Mouse (Mus musculus) layer of hippocampus, adult 9-10 months (tissue): ENCODE results near the gene Hemgn.
A peak's percentile ranks its signal among the peaks of the same experiment; 100 is the strongest.

Source experiments
- DNase-seq: peaks from one replicate; pipeline ENCODE4 v3.0.0; 2022; ENCODE audit warnings: low spot score

The Hemgn gene

GRCm38 (mm10) chr4:46413406-46413805 is at the start of gene Hemgn:
Gene Hemgn, minus strand, starts transcription at chr4:46413506.
- no peak for DNase-seq

DNA sequence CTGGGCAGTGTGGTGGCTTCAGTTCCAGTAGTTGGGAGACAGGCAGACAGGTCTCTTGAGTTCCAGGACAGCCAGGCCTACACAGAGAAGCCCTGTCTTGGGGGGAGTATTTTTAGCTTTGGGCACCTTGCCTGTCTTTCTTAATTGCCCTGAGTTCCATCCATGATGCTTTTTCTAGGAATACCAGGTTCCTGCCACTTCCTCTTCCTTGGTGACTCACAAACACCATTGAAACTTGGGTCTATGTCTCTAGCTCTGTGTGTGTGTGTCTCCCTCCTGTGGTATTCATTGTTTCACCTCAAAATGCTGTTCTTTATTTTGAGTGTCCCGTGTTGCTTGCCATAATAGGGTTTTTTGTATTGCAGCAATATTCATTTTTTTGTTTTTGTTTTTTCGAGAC is 45.1 kb upstream of the Hemgn start:
- no peak for DNase-seq

DNA sequence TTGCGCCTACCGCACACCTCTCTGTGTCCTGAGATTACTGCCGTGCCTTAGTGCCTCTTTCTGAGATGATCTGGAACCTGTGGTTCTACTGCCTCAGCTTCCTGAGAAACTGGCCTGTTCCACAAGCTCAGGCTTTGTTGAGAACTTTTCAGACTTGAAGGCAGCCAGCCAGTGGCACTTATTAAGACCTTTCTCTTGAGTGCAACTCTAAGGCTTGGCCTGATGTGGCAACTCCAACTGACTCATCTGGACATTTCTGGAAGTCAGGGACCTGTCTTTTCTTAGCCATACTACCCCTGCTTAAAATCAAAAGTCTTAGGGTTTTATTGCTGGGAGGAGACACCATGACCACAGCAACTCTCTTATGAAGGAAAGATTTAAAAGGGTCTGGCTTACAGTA is 43.9 kb upstream of the Hemgn start:
- no peak for DNase-seq

- no peak for DNase-seq
Observed at GRCm38 (mm10) chr4:46456762-46457161, 43.5 kb upstream of the Hemgn start.

DNA sequence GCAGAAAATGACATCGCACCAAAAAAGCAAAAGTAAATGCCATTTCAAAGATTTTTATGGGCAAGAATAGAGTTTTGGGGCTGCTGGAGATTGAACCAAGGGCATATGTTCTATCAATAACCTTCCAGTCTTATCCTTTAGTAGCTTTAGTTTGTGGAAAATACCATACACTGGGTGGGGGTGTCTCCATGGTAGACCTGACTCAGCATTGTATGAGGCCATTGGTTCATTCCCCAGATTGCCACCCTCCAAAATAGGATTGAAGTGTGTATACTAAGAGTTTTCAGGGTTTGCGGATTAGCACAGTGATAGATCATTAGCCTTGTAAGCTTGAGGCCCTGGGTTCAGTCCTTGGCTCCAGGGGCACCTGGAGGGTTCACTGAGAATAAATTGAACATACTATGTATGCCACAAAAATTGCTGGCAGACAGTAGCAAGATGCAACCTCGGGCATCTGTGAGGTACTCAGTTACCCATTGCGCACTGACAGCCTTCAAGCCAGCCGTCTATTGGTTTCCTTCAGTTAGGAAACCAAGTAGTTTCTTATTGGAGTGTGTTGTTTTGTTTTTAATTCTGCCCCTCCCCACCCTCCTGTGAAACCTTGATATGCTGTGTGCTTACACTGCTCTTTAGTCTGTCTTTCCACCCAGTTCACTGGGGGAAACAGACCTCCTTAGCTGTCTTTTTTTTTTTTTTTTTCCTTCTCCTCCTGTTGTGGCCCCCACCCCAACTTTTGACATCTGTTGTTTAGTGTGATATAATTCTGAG is 41.0 kb upstream of the Hemgn start:
- DNase-seq, result no peak

DNA sequence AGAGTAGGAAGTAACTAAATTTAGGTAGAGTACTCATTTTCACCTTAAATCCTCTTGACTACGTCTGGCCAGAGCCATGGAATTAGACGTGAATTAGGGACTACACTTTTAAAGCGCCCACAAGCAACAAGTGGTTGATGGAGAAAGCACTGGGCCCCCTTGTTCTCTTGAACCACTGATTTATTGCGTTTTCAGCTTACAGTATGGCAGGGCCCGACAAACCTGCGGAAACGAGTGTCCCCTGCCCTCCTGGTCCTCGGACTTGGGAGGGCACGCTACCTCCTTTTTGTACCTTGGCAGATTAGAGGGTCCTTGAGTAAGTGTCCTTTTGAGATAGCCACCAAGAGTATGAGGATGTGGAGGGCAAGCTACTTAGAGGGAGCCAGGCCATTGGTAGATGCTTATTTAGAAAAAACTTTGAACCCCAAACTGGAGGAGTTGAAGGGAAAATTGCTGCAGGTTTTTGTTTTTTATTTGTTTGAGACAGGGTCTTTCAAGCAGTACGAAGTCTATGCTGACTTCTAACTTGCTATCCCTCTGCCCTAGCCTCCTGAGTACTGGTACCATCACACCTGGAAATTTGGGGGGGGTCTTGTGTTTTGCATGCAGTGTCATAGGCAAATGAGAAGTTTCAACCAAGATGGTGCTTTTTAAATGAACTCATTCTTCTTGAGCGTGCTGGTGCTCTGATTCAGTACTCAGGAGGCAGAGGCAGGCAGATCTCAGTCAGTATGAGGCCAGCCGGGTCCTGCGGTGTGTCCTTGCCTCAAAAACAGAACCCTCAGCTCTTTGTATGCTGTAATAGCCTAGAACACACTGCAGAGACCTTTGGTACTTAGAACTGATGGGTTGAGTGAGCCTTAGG is 39.8 kb upstream of the Hemgn start:
- DNase-seq, result no peak

DNA sequence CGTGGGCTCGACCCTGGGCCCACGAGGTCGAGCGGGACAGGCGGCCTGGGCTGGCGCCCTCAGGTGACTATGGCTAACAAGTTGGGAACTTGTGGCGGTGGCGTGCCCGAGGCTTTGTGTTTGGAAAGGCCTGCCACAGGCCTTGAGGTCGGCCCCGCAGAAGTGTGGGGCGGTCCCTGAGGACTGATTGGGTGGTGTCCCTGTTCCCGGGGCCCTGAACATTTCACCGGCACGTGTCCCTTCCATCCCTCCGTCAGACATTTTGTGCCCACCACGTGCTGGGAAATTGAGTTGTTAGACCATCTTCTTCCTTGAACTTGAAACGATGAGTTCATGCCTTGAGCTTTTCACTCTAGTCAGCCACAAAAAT is 39.2 kb upstream of the Hemgn start:
- DNase-seq, result no peak

DNA sequence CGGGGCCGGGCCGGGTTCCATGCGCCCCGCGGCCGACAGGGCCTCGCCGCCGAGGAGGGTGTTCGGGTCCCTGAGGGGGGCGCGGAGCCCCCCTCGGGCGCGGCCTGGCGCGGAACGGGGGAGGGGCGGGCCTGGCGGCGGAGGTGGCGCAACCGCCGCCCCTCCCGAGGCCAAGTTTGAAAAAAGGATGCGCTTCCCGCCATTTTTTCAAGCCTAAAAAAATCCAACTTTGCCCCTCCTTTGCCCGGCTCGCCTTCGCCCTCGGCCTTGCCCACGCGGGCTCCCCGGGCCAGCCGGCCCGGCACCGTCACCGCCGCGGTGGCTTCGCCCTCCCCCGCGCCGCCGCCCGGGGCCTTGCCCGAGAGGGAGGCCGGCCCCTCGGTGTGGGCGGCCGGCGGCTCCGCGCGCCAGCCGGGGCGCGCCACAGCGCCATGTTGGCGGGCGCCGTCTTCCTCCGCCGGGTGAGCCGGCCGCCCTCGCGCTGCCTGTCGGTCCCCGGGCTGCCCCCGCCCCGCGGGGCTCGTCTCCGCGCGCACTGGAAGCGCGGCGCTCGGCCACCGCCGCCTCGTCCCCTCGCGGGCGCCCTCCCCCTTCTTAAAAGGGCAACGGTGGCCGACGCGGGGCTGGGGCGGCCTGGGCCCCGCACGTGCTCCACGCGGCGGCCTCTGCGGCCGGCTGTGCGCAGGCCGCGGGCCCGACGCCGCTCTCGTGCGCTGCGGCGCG is 38.6 kb upstream of the Hemgn start:
- no peak for DNase-seq

- peak; percentile 32 for DNase-seq
Observed at GRCm38 (mm10) chr4:46451240-46451757, 38.0 kb upstream of the Hemgn start.

GRCm38 (mm10) chr4:46450519-46451131 is 37.3 kb upstream of the Hemgn start, which contains the start of gene Anp32b:
Gene Anp32b, plus strand, starts transcription at chr4:46450902.
- DNase-seq, result peak; percentile 73

GRCm38 (mm10) chr4:46450020-46450518 is 36.8 kb upstream of the Hemgn start:
- no peak for DNase-seq

GRCm38 (mm10) chr4:46448886-46449285 is 35.6 kb upstream of the Hemgn start:
- no peak for DNase-seq

GRCm38 (mm10) chr4:46447461-46447860 is 34.2 kb upstream of the Hemgn start:
- no peak for DNase-seq

- no peak for DNase-seq
Observed at GRCm38 (mm10) chr4:46445237-46445945, 32.1 kb upstream of the Hemgn start.

- no peak for DNase-seq
Observed at GRCm38 (mm10) chr4:46442501-46442900, 29.2 kb upstream of the Hemgn start.

- no peak for DNase-seq
Observed at GRCm38 (mm10) chr4:46432339-46433036, 19.2 kb upstream of the Hemgn start.

DNA sequence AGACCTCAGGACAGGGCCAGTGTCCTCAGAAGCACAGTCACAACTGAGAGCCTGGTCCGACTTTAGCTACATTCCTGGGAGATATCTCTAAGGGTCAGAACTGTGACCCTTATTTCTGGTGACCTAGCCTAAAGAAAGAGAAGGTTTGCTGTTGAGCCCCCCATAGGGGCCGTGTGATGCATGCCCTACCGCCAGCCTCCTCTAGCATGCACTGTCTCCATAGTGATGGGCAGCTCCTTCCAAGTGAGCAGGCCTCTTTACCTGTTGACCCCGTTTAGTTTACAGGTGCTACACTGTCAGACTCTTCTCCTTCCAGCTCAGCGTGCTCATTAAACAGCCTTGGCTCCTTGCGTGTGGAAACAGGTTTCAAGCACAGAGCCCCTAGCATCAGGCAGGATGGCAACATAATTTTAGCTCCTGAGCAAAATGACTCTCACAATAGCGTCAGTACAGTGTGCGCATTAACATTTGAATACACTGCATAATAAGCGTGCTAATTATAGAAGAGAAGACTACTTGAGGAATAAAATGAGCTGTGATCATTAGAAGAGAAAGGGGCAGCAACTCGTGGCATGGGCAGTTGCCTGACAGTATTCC is 15.7 kb upstream of the Hemgn start:
- DNase-seq, result no peak

DNA sequence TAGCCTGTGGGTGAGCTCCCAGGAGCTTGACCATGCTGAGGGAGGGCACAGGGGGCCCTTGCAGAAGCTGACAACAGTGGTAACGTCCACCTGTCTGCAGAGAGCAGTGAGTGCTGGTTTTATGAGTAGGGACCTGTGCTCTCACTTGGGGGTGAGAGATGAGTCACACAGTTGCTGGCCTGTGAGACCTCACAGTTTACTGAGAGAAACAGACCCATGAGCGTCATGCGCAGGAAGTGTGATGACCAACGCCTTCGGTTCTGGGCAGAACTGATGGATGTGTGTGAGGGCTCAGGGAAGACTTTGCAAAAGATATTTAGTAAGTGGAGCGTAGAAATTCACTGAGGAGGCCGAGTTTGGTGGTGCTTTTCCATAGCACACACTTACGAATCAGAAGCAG is 9.3 kb upstream of the Hemgn start:
- DNase-seq, result no peak

DNA sequence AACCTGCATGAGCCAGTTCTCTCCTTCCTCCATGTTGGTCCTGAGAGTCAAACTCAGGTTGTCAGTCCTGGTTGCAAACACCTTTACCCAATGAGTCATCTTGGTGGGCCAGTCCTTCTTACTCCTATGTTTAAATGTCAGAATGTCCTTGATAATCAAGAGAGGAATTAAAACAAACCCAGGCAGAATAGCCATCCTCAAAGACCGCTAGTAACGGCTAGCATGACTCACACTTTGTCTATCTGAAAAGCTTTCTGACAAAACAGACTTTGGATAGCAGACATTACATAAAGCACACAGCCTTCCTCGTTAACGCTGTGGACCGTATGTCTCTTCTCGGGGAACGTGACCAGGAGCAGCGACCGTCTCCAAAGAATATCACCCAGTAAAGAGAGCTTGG is 5.5 kb upstream of the Hemgn start:
- DNase-seq, result no peak

DNA sequence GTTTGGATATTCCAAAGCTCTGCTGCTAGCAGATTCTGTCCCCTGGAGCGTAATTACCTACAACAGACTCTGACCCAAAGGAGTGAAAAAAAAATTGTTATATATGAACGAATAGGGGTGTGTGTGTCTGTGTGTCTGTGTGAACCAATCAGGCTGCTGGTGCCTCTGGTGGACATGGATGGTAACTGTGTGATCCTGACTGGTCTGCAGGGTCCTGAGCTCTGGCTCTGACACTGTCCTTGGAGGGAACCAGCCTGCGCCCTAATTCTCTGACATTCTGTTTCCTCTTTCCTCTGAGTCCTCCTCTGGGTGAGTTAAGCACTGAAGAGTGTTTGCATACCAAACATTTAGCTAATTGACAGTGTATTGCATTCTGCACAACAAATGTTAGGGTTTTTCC is 4.2 kb upstream of the Hemgn start:
- DNase-seq, result no peak
